Mouse (Mus musculus) right cerebral cortex, postnatal 14 days (tissue): Measurements from ENCODE around the gene Il1r1.
"Not testable (repeated sequence)": the region's sequence is repeated elsewhere in the genome, so short reads cannot be mapped to it uniquely, and the experiment has no call there.

Experiments used
- DNase-seq: peaks from one replicate; pipeline ENCODE4 v3.0.0; 2022

Gene Il1r1

DNA sequence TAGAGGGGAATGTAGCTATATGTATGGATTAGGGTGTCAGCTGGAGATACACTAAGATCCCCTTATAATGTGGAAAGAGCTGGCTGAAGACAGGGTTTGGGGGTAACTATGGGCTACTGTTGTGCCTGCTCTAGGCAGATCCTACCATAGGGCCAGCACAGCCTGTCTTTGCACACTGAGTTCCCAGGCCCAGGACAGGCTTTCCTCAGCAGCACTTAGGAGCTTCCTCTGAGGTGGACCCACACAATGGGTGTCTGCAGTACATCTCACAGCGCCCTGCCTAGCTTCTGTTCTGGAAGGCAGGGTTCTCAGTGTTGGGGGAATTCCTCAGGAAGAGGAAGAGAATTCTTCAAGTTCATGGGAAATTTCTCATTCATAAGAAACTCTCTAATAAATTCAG, 48.6 kb downstream of the Il1r1 start:
- no peak for DNase-seq

DNA sequence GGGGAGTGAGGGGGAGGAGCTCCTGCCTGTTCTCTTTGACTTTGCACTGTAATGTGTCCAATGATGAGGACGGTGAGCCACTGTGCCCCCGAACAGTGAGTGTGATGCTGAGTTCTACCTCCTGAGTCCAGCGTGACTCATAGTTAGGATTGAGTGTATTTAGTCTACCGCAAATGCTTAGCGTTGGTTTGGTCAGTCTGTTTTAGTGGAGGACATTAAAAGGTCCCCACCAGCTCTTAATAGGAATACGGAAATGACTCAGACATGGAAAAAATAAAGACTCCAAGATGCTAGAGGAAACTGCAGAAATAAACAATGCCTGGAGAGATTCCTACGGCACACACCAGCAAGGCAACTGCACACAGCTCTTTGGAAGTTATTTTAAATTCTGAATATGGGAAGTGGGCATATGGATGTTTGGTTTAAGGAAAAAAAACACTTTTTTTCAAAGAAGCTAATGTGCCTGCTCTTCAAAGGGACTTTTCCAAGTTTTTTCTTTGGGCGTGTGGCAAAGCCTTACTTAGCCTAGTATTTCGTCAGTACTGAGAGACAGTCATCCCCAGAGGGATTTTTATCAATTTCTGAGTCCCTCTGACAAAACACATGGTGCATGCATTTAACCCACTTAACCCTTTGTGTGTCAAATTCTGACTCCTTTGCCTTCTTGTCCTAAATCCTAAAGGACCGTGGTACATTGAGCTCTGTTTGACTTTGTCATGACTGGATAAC, 50.6 kb downstream of the Il1r1 start:
- DNase-seq = no peak

DNA sequence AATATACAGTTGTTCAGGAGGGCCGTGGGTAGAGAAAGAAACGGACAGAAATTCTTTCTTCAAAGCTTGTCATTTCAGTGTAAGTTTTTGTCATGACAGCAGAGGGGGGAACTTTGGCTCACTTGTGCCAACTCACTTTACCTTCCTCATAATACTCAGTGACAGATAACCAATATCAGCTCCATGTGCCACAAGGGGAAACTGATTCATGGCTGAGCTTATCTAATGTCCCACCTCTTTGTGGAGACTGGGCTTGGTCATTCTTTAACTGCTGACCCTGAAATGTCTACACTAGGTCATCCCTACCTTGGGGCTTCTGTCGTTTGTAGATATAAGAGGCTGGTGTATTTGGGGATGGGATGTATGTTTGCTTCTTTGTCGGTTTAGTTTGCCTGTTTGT, 53.1 kb downstream of the Il1r1 start:
- DNase-seq = no peak

DNA sequence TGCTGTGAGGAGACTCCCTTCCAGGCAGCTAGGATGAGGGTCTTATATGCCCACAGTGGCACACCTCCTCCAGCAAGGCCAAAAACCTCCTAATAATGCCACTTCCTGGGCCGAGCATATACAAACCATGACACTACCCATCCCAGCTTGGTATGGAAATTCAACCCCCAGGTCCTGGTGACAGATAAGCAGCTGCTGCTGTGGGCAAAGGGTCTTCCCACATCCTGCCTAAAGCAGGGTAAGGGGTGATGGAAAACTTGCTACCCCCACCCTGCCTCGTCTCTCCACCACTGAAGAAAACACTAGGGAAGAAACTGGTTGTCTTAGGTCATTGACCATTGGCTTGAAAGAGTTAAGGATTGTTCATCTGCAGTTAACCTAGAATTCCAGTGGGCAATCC, 53.8 kb downstream of the Il1r1 start:
- no peak for DNase-seq

DNA sequence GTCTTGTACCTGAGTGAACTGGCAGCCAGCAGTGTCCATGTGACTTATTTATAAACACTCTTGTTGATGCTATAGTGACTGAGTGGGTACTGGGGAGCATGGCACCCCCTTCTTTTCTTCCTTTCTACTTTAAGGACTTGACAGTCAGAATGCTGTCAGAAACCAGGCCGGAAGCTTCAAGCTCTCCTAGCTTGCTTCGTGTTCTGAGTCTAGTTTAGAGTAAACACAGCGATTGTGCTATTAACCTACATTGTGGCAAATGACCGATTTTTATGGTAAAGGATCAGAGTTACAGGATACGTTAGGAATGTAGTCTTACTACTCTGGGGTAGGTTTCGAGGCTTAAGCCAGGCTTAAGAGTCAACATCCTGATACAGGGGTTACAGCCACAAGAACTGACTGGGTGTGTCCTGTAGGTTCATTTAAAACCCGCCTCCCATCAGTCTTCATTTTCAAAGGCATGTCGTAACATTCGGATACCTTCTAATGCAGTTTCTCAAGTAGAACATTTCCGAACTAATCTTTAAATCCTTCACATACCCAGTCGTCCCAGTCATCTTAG, 54.4 kb downstream of the Il1r1 start:
- no peak for DNase-seq

DNA sequence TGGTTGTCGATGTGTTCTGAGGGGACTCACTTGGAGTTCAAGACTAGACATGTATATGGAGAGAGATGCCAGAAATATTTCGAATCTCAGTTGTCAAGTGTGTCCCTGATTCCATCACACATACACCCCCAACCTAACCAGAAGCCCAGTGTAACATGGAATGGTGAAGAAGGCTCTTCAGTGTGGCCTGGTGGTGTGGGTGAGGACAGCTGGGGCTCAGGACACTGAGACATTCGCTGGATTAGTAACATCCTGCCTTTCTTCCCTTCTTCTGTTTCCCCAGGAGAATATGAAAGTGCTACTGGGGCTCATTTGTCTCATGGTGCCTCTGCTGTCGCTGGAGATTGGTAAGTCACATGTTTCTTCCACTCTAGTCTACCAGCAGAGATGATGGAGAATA, 57.1 kb downstream of the Il1r1 start:
- DNase-seq = no peak

DNA sequence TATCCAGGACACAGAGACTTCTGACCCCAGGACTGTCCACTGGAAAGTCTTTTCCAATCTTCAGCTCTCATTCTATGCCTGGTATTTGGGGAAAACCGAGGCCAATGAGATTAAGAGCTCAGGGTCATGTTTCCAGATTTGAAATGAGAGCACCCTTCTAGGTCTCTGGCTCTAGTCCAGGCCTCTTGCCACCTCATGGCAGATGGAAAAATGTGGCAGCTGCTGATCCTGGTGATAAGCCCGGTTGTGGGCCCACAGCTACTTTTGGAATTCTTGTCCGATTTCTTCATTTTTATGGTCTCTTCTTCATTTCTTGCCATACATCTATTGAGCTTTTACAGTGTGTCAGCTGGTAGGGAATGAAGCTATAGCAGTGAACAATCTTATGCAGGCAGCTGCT, 57.5 kb downstream of the Il1r1 start:
- DNase-seq = no peak

DNA sequence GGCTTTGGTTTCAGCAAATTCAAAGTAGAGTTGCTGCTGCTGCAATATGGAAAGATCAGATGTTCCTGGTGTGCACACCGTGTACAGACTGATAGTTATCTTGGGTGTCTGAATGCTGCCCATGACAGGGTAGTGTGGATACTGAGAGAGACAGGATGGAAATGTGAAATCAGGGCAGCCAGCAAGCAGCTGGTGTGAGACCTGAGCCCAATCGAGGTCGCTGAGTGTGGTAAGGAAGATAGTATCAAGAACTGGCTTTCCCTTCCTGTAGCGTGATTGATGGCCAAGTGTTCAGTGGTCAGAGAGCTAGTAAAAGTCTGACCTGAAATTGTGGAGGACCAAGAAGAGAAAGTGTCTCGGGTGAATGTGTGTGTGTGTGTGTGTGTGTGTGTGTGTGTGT, 59.1 kb downstream of the Il1r1 start:
- no peak for DNase-seq

DNA sequence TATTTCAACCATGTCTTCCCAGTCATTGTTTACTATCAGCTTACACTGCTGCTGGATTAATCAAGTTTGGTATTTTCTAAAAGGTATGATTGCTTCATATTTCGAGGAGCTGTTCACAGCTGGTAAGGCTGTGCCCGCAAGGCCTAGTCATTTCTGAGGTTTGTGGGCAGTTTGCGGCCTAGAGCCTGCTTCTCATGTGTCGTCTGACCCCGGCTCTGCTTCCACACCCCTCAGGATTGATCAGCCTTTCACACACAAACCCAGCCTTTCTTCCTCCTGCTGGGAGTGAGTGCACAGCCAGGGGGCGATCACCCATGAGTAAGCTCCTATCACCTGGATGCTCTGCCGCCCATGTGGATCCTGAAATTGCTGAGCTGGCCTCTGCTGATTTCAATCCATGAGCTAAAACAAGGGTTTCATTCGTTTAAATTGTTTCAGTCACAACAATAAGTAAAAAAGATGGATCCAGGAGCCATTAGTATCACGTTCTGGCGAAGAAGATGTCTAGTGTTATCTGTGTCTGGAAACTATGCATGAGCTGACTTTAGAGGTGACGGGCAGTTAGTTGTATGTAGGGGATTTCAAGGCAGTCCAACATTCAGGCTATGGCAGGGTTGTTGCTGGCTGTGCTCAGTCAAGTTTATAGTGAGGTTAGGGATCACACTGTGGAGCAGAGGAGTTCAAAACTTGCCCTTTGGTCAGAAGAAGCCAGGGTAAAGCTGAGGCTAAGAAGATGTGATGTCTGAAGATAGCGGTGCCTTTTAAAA, 65.8 kb downstream of the Il1r1 start:
- DNase-seq = no peak

DNA sequence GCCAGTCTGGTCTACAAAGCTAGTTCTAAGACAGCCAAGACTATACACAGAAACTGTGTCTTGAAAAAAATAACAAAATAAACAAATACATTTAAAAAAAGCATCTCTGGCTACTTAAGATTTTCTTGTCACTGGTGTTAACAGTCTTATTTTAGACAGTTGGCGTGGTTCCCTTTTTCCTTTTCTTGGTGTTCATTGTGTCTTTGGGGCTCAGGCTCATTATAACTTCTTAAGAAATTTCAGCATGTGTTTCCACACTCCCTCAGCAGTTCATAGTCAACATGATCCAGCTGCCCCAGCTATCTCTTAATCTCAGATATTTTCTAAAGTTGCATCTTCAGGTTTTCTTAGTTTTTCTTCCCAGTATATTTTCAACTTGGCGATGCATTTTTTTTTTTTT, 67.4 kb downstream of the Il1r1 start:
- DNase-seq = no peak

DNA sequence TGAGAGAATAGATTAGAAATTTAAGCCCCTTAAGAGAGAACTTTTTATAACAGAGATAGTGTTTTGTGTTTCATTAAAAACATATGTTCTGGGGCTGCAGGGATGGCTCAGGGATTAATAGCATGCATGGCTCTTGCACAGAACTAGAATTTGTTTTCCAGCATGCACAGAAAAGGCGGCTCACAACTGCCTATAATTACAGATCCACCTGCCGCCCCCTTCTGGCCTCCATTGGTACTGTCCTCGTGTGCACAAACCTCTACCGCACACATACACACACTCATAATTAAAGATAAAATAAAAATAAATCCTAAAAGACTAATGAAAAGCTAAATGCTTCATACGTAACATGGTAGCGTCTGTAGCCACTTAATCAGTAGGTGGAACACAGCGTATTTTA, 69.0 kb downstream of the Il1r1 start:
- no peak for DNase-seq

DNA sequence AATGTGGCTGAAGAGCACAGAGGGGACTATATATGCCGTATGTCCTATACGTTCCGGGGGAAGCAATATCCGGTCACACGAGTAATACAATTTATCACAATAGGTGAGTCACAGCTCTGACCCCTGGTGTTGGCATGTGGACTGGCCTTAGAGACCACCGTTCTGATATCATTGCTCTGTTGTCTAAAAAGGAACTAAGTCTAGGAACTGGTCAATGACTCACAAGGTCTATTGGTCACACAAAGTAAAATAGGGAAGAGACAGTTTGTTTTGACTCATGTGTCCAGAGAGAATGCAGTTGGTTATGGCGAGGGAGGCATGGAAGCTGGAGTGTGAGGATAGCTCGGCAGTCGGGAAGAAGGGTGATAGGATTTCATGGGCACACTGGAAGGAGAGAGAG, 69.9 kb downstream of the Il1r1 start:
- DNase-seq = no peak

DNA sequence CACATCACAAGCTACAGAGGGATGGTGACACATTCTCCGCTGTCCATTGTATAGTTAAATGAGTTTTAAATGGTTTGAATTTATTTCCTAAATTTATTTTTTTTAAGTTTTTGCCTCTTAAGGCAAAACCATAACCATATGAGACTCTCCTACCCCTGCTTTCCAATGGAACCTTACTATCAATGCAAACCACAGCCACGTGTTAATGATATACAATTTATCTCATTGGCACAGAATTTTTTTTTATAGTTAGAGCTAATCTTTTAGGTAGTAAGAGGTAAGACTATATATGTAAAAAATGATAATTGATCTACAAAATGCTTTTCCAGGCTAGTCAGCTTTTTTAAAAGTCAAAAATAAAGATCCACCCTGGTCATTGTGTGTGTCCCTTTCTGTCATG, 73.2 kb downstream of the Il1r1 start:
- no peak for DNase-seq

DNA sequence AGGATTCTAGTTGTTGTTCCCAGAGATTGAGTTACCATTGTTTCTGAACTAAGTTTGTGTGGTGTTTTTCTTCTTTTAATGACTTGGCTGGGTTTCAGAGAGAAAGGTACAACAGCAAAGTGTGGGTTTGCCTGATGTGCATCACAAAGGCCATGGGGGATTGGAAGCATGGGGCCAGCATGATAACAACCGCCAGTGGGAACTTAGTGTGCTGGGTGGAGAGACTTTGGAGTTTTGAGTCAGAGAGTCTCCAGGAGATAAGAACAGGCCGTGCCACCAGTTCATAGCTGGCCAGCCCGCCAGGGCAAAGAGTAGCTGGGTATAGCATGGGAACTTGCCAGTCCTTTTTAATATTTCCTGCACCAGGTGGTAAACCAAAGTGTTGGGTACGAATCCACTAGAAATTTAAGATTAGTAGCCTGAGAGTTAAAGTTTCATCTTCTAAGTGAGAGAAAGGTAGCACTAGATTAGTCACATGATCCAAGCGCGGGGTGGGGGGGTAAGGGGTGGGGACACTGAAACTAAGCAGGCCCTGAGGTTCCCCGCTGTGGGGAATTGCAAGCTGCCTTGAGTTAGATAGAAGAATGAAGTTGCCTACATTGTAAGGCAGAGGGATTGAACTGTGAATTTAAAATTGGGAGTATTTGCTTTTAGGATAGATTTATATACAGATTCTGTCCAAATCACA, 78.4 kb downstream of the Il1r1 start:
- DNase-seq = no peak

DNA sequence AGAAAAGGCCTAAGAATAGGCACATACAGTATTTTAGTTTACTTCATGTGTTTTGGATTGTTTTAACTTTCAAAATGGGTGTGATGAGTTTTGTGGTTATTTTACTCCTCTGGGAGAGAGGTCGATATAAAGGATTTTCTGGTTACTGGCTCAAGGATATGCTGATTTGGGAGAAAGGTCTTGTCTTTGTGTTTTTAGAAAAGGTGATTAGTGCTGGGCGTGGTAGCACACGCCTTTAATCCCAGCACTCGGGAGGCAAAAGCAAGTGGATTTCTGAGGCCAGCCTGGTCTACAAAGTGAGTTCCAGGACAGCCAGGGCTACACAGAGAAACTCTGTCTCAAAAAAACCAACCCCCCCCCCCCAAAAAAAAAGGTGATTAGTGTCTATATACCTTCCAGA, 79.4 kb downstream of the Il1r1 start:
- not testable (repeated sequence) for DNase-seq

DNA sequence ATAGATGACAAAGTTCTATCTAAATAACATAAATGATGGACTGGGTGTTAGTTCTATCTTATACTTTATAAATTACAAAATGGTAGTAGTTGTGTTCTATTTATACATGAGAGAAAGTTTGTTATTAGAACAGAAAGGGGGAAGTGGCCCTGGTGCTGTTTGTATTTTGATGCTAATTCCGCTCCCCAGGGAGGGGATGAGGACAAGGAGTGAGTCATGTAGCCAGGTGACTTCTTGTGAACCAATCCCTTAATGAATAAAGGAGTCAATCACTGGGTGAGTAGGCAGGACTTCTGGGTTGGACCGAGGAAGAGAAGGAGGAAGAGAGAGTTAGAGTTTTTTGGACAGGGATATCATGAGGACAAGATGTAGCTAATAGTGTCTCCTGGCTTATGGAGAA, 81.2 kb downstream of the Il1r1 start:
- DNase-seq = no peak

DNA sequence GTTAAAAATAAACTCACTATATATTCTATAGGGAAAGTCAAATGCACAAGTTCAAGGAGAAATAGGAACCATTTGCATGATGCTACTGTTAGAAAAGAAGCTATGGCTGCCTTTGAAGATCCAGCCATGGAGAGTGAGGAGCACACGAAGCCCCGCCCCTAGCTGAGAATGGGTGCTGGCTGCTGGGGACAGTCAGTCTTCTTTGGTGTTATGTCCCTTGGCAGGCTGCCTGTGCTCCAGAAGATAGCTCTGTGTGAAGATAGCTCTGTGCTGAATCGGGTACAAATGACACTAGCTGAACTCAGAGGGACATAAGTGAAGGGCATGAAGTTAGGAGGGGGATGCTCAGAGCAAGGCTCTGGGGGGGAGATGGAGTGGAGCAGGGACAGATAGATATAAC, 86.2 kb downstream of the Il1r1 start:
- DNase-seq = no peak

DNA sequence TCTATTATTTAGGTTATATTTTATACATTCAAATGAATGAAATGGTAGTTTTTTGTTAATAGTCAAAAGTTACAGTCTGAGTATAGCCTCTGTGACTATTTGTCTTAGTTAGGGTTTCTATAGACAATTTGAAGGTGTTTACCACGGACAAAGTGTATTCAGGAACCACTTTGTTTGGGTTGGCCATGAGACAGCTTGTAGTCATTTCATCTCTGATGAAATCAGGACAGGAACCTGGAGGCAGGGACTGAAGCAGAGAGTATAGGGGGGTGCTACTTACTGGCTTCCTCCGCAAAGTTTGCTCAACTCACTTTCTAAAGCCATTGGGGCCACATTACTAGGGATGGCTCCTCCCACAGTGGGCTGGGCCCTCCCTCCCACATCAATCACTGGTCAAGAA, 86.7 kb downstream of the Il1r1 start:
- no peak for DNase-seq

DNA sequence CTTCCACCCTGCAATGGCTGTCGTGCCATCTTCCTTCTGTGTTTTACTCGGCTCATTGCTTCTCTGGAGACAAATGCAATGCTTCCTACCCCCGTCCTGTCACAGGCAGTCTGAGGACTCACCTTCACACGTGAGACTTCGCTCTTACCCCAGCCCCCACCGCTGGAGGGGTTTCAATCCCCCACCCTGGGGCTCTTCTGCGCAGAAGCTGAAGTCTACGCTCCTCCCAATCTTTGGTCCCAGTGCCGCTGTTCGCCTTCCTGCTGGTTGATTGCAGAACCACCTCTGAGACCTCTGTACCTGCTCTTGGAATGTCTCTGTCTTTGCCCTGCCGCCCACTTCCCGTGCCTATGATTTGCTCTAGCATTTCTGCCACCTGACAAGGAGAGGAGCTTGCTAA, 89.1 kb downstream of the Il1r1 start:
- no peak for DNase-seq

DNA sequence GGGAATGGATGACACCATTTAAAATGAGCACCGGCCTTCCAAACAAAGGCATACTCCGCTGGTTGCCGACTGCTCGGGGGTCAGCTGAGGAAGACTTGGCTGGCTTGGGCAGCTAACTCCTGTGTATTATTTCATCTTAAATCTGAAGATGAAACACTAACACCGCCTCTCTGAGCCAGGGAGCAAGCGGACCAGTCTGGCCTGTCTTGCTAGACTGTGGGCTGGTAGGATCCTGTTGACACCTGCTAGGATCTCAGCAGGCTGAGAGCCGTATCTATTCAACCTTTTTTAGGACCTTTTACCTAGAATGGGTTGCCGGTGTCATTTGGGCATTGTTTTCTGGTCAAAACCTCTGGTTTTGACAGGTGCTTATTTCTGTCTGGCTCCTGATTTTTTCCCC, 92.8 kb downstream of the Il1r1 start:
- DNase-seq = no peak

DNA sequence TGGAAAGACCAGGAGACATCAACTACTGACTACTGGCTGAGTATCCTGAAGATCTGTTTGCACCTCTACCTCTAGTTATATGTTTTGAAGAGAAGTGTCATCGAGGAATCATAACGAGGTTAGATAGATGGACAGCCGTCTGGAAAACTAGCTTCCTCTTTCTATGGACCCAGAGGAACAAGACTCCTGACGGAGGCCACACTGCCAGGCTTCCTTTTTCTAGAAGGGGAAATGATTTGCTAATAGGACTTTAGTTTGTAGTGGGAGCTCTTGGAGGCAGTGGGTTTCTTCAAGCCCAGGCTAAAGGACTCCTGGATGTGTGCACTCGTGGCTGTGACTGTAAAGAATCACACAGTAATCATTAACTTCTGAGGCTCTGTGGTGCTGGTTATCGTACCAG, 96.9 kb downstream of the Il1r1 start:
- DNase-seq = no peak

DNA sequence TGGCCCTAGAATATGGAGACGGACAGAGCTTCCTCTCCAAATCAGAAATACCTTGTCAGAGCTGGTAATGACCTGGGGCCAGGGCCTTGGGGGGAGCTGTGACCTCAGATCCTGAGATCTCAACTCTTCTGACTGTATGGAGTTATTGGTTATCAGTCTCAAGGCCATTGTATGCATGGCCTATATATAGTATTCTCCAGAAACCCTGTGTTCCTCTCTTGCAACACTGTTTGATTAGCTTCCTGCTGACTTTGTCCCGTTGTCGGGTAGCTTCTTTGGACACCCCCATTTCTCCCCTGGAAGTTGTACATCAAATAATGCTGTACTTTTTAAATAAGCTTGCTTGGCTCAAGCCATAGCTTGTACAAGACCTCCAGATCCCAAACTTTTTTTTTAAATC, 97.7 kb downstream of the Il1r1 start:
- DNase-seq = no peak

DNA sequence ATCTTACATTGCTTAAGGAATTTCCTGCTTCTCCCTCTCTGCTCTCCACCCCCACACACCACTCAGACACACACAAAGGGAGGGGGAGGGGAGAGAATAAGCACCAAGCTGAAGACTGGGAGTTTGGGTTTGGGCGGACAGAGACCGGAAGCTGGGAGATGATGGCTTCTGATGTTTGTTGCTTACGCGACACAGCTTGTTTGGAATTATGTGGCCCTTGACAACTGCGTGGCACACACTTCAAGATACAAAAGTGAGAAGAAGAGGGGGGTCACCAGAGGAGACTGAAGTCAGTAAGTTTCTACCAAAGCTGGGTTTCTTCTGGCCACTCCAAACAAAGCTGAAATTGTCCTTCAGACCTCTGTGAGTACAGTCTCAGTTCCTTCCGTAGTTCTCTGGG, 99.6 kb downstream of the Il1r1 start, which contains the start of gene Il1rl2:
Gene Il1rl2, plus strand, starts transcription at position 154 of the 400 bp plus-strand sequence.
- DNase-seq = no peak
